Mouse (Mus musculus) myocyte (in vitro differentiated cells): ENCODE measurements around the gene Traf5. TPM values are rescaled to one million over a fixed set of nuclear protein-coding genes. Genes with fewer than 3 reads are reported as not detected.

Source experiments
- H3K27me3 ChIP-seq: one replicate; pipeline ENCODE4 v1.6.1; 2011; ENCODE audit not compliant: control insufficient read depth, insufficient read depth, insufficient read length
- H3K36me3 ChIP-seq: one replicate; pipeline ENCODE4 v1.6.1; 2011; ENCODE audit not compliant: control insufficient read depth, insufficient read depth
- H3K4me2 ChIP-seq: one replicate; pipeline ENCODE4 v1.6.1; 2011; ENCODE audit warnings: low read depth, control low read depth
- H3K4me3 ChIP-seq: one replicate; pipeline ENCODE4 v1.5.1; 2011; ENCODE audit warnings: mild to moderate bottlenecking, control low read depth, moderate library complexity
- H3K79me2 ChIP-seq: one replicate; pipeline ENCODE4 v1.6.1; 2011; ENCODE audit not compliant: control insufficient read depth, insufficient read depth
- H3ac ChIP-seq: one replicate; pipeline ENCODE4 v1.6.1; 2011; ENCODE audit not compliant: control insufficient read depth, insufficient read length
- CEBPB ChIP-seq: IDR thresholded peaks from 2 replicates; pipeline ENCODE4 v1.6.1; 2011; ENCODE audit warnings: mild to moderate bottlenecking, moderate library complexity; ENCODE audit not compliant: poor library complexity, insufficient read depth, severe bottlenecking
- E2F4 ChIP-seq: IDR thresholded peaks from one replicate; pipeline ENCODE4 v1.6.1; 2011; ENCODE audit warnings: mild to moderate bottlenecking, control low read depth, moderate library complexity; ENCODE audit not compliant: insufficient read depth
- MAX ChIP-seq: IDR thresholded peaks from one replicate; pipeline ENCODE4 v1.6.1; 2011; ENCODE audit warnings: low read depth, mild to moderate bottlenecking, control low read depth
- MYOD1 ChIP-seq, 3 experiments: IDR thresholded peaks; one replicate each; pipeline ENCODE4 v1.6.1; 2011; ENCODE audit warnings: control low read depth in 2 of 3, low read depth in 2 of 3, mild to moderate bottlenecking in 2 of 3, moderate library complexity in 1 of 3; ENCODE audit not compliant: insufficient read length in 2 of 3, control insufficient read depth in 1 of 3
- MYOG ChIP-seq, 3 experiments: IDR thresholded peaks; one replicate each; pipeline ENCODE4 v1.6.1; 2011; ENCODE audit warnings: control low read depth in 2 of 3, low read depth in 2 of 3, mild to moderate bottlenecking in 2 of 3; ENCODE audit not compliant: insufficient read length in 2 of 3, control insufficient read depth in 1 of 3, insufficient read depth in 1 of 3
- POLR2A ChIP-seq: IDR thresholded peaks from one replicate; pipeline ENCODE4 v1.6.1; 2011; ENCODE audit warnings: low read depth, mild to moderate bottlenecking, control low read depth, moderate library complexity; ENCODE audit not compliant: insufficient read length
- POLR2AphosphoS2 ChIP-seq: IDR thresholded peaks from one replicate; pipeline ENCODE4 v1.6.1; 2011; ENCODE audit warnings: low read depth, control low read depth; ENCODE audit not compliant: insufficient read length
- REST ChIP-seq: IDR thresholded peaks from one replicate; pipeline ENCODE4 v1.6.1; 2011; ENCODE audit warnings: mild to moderate bottlenecking, control low read depth, moderate library complexity; ENCODE audit not compliant: insufficient read depth, insufficient read length
- SRF ChIP-seq: IDR thresholded peaks from one replicate; pipeline ENCODE4 v1.6.1; 2011; ENCODE audit warnings: low read depth; ENCODE audit not compliant: control insufficient read depth, insufficient read length
- TCF12 ChIP-seq: IDR thresholded peaks from one replicate; pipeline ENCODE4 v1.6.1; 2011; ENCODE audit warnings: mild to moderate bottlenecking, control low read depth; ENCODE audit not compliant: poor library complexity, insufficient read depth, severe bottlenecking
- TCF3 ChIP-seq: IDR thresholded peaks from one replicate; pipeline ENCODE4 v1.6.1; 2011; ENCODE audit warnings: low read depth, control low read depth; ENCODE audit not compliant: insufficient read length
- USF1 ChIP-seq: IDR thresholded peaks from one replicate; pipeline ENCODE4 v1.6.1; 2011; ENCODE audit warnings: low read depth, mild to moderate bottlenecking, control low read depth, moderate library complexity
- polyA plus RNA-seq: library from polyadenylated mRNA; unstranded; fragments of >200 nt; fragmentation: generic; extraction: Trizol; gene quantifications from one replicate; pipeline ENCODE4 v1.2.1, GENCODE M21; 2012; ENCODE audit warnings: missing spikeins

The Traf5 gene
- polyA plus RNA-seq, 1 experiment: 10.8 TPM

GRCm38 (mm10) chr1:192062682-192063081 is 29.7 kb downstream of the Traf5 start:
- H3ac ChIP-seq: no peak overlapping the region
- no peak overlapping the region for H3K4me3 ChIP-seq
- no peak overlapping the region for H3K4me2 ChIP-seq
- H3K79me2 ChIP-seq: no peaks in the 10 kb centered on the region
- H3K36me3 ChIP-seq: peaks cover 14% of the 10 kb centered on the region
- no peaks in the 10 kb centered on the region for H3K27me3 ChIP-seq
- TF ChIP-seq MYOG (IDR thresholded peaks at IDR 0.05; ENCODE audit: control insufficient read depth in 1 of 3, insufficient read depth in 1 of 3, insufficient read length in 2 of 3, low read depth in 2 of 3) (peak in 1 of 3 experiments; percentile 32), MAX (no peak), USF1 (no peak), MYOD1 (IDR thresholded peaks at IDR 0.05; ENCODE audit: control insufficient read depth in 1 of 3, insufficient read length in 2 of 3, low read depth in 2 of 3) (peak in 2 of 3 experiments; percentile 31 to 59)

DNA sequence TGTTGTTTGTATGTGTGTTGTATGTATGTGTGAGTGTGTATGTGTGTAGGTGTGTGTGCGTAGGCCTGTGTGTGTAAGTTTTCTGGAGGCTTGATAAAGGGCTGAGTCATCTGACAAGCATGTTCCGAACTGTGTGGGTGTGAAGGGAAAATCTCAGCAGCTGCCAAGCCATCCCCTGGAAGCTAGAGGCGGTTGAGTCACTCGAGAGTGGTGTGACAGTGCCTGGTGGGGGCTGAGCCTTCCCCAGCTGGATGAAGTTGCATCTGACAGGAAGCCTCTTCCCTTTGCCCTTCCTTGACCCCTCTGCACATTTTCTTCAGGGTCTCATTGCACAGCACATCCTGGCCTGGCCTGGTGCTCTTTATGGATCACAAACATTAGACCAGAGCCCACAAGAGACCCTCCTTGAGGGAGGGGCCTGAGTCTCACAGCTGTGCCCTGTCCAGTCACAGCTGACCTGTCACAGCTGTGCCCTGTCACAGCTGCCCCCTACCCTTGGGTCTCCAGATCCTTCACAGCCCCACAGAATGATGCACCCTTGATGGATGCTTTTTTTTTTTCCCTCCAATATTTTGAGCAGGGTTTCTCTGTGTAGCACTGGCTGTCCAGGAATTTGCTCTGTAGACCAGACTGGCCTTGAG is 30.6 kb downstream of the Traf5 start:
- Histone ChIP-seq H3K27me3 (no peaks in the 10 kb centered on the region), H3K36me3 (peaks cover 13% of the 10 kb centered on the region), H3K4me3 (no peak overlapping the region), H3ac (no peak overlapping the region), H3K4me2 (peak overlapping the region; percentile 40), H3K79me2 (no peaks in the 10 kb centered on the region)
- no peak for TF ChIP-seq SRF
- TF ChIP-seq E2F4: no peak
- TF ChIP-seq MYOD1 (IDR thresholded peaks at IDR 0.05; ENCODE audit: control insufficient read depth in 1 of 3, insufficient read length in 2 of 3, low read depth in 2 of 3): peak; percentile 0 to 90 (median 68)
- peak; percentile 61 for TF ChIP-seq TCF12
- TF ChIP-seq POLR2AphosphoS2: no peak
- TF ChIP-seq MAX: no peak
- TF ChIP-seq USF1: no peak
- 0 out of 2 replicates have a peak, but pooled peaks have one; percentile 19 for TF ChIP-seq CEBPB
- TF ChIP-seq REST: no peak
- peak; percentile 56 for TF ChIP-seq TCF3
- TF ChIP-seq POLR2A: no peak
- peak in 2 of 3 experiments; percentile 80 to 89 for TF ChIP-seq MYOG (IDR thresholded peaks at IDR 0.05; ENCODE audit: control insufficient read depth in 1 of 3, insufficient read depth in 1 of 3, insufficient read length in 2 of 3, low read depth in 2 of 3)

GRCm38 (mm10) chr1:192058911-192059310 is 33.4 kb downstream of the Traf5 start:
- H3K27me3 ChIP-seq: no peaks in the 10 kb centered on the region
- no peak overlapping the region for H3ac ChIP-seq
- no peak overlapping the region for H3K4me2 ChIP-seq
- no peak overlapping the region for H3K4me3 ChIP-seq
- peaks cover 9% of the 10 kb centered on the region for H3K36me3 ChIP-seq
- no peak for TF ChIP-seq REST
- TF ChIP-seq TCF3: no peak
- no peak for TF ChIP-seq USF1
- TF ChIP-seq CEBPB: no peak
- H3K79me2 ChIP-seq: no peaks in the 10 kb centered on the region

DNA sequence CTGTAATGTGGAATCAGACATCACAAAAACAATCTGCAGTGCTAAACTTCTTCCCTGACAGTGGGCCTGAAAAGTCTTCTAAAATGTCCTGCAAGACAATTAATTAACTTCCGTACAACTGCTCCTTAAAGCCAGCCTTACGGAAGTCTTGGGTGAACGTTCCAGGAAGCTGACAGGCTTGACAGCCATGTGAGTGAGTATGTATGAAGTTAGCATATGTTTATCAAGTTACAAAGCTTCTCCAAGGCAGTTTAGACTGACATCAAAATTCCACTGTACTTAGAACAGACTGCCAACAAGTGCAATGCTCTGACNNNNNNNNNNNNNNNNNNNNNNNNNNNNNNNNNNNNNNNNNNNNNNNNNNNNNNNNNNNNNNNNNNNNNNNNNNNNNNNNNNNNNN is 38.6 kb downstream of the Traf5 start:
- no peak for TF ChIP-seq POLR2AphosphoS2
- TF ChIP-seq MYOD1 (IDR thresholded peaks at IDR 0.05; ENCODE audit: control insufficient read depth in 1 of 3, insufficient read length in 2 of 3, low read depth in 2 of 3): no peak
- TF ChIP-seq CEBPB: no peak
- Histone ChIP-seq H3K79me2 (no peaks in the 10 kb centered on the region), H3K4me3 (no peak overlapping the region), H3ac (no peak overlapping the region), H3K4me2 (no peak overlapping the region), H3K36me3 (peaks cover 5% of the 10 kb centered on the region), H3K27me3 (no peaks in the 10 kb centered on the region)

DNA sequence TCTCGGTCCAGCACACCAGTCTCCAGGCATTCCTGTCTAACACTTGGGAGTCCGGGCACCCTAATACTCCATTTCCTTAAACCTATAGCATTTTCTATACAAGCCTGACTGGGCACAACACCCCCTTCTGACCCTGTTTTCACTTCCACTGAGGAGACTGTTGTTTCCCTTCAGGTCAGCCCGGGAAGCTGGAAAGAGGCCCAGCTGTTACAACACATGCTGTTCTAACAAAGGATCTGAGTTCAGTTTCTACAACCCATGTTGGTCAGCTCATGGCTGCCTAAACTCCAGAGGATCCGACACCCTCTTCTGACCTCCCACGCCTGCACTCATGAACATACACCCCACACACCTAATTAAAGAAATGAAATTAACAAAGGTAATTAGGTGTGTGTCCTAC is 39.4 kb downstream of the Traf5 start:
- TF ChIP-seq MAX (no peak), MYOG (IDR thresholded peaks at IDR 0.05; ENCODE audit: control insufficient read depth in 1 of 3, insufficient read depth in 1 of 3, insufficient read length in 2 of 3, low read depth in 2 of 3) (no peak), E2F4 (no peak), TCF12 (no peak), TCF3 (no peak), POLR2AphosphoS2 (no peak), SRF (no peak), POLR2A (no peak), REST (no peak), USF1 (no peak), CEBPB (no peak), MYOD1 (IDR thresholded peaks at IDR 0.05; ENCODE audit: control insufficient read depth in 1 of 3, insufficient read length in 2 of 3, low read depth in 2 of 3) (no peak)

More for the DNA sequence above, 39.4 kb downstream of the Traf5 start:
- no peak overlapping the region for H3K4me2 ChIP-seq
- no peak overlapping the region for H3ac ChIP-seq
- H3K4me3 ChIP-seq: no peak overlapping the region
- no peaks in the 10 kb centered on the region for H3K79me2 ChIP-seq
- H3K36me3 ChIP-seq: peaks cover 5% of the 10 kb centered on the region
- no peaks in the 10 kb centered on the region for H3K27me3 ChIP-seq
